ENCODE assay signal across 26 mouse cellular contexts in the genomic region with DNA sequence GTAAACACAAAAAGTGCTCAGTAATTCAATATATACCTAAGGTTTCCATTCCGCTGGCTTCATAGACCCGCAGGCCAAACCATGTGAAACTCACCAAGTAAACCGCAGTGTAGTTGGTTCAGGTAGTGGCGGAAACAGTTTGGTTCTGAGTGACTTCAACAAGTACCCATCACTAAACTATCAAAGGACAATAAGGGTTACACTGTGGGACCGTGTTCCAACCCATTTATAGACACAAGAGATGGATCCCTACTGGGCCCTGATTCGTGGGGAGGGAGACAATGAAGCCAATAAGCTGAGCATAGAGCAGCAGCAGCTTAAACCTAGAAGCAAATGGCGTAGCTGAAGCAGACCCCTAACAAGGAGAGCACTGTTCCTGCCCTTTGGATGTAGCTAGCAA.
"Had no signal": no experiment of that assay in that cellular context is flagged by ENCODE, and none has a peak within 500 bp of the region (broad histone marks: within the 10 kb centered on the region; RNA-seq: fewer than 3 reads in every experiment).

No protein-coding gene starts in this region.

- H3K36me3 ChIP-seq: heart, embryonic 10.5 days; hindbrain, embryonic 12.5 days; liver, embryonic 12.5 days had no signal

- H3K27ac ChIP-seq: gastrocnemius, adult 2 months; heart, embryonic 10.5 days; hindbrain, embryonic 10.5 days; hindbrain, embryonic 12.5 days; hindbrain, embryonic 14.5 days; kidney, embryonic 15.5 days; kidney, postnatal 0 days; limb, embryonic 13.5 days; limb, embryonic 15.5 days; liver, embryonic 12.5 days; liver, embryonic 14.5 days had no signal

- H3K4me1 ChIP-seq: heart, embryonic 10.5 days; heart, embryonic 12.5 days; hindbrain, embryonic 10.5 days; hindbrain, embryonic 12.5 days; limb, embryonic 13.5 days; limb, embryonic 15.5 days had no signal

- H3K9ac ChIP-seq: heart, embryonic 12.5 days; hindbrain, embryonic 12.5 days; hindbrain, embryonic 14.5 days; kidney, embryonic 15.5 days; limb, embryonic 13.5 days; limb, embryonic 15.5 days; liver, embryonic 12.5 days; liver, embryonic 14.5 days had no signal

- DNase-seq: gastrocnemius, adult 2 months; gastrocnemius, postnatal 10 days; gastrocnemius, postnatal 25 days; heart, postnatal 10 days; heart, postnatal 4 days; kidney, adult 11 months; kidney, adult 2 months; kidney, adult 9 months; kidney, postnatal 14 days; kidney, postnatal 36 days; layer of hippocampus, adult 9-11 months; layer of hippocampus, postnatal 36 days; left cerebral cortex, postnatal 4 days had no signal

- H3K4me2 ChIP-seq: heart, embryonic 12.5 days; hindbrain, embryonic 12.5 days; hindbrain, embryonic 14.5 days; kidney, embryonic 15.5 days; limb, embryonic 13.5 days; limb, embryonic 15.5 days; liver, embryonic 12.5 days had no signal

- ATAC-seq: hindbrain, embryonic 16.5 days; intestine, embryonic 16.5 days; liver, embryonic 12.5 days had no signal

- H3K4me3 ChIP-seq: gastrocnemius, adult 2 months; heart, embryonic 10.5 days; heart, embryonic 12.5 days; hindbrain, embryonic 10.5 days; hindbrain, embryonic 12.5 days; kidney, embryonic 15.5 days; limb, embryonic 13.5 days; limb, embryonic 15.5 days; liver, embryonic 12.5 days had no signal

- H3K27me3 ChIP-seq: heart, embryonic 12.5 days; hindbrain, embryonic 12.5 days; kidney, embryonic 15.5 days; limb, embryonic 13.5 days; limb, embryonic 15.5 days; liver, embryonic 12.5 days had no signal

- H3K9me3 ChIP-seq: heart, embryonic 10.5 days; heart, embryonic 12.5 days; hindbrain, embryonic 10.5 days; hindbrain, embryonic 12.5 days; kidney, embryonic 15.5 days; limb, embryonic 13.5 days; limb, embryonic 15.5 days; liver, embryonic 12.5 days had no signal
